Mouse (Mus musculus): ENCODE data around the gene 4930539E08Rik. TPM values are rescaled to one million over a fixed set of nuclear protein-coding genes. Genes with fewer than 3 reads are reported as not detected.

4930539E08Rik gene
- total RNA-seq, 1 experiment from 2014 or later: 2.8 TPM

DNA sequence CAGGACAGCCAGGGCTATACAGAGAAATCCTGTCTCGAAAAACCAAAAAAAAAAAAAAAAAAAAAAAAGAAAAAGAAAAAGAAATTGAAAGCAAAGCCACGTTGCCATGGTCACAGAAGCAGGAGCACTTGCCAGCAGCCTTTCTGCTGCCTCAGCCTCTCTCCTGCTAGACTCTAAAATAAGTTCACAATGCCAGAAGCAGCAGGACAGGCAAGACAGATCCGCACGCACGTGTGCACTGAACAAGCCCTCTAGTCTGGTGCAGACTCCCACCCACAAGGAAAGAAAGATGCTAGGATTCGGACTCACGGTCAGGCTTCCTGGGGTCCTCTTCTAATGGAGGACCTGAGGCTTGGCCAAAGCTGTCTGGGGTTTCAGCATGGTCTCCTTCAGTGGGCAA lies 7.2 kb downstream of the 4930539E08Rik start:
- ATAC-seq (replicated peaks in 1 of 2; ENCODE audit: insufficient read depth in 1 of 2, low FRiP score in 2 of 2, low TSS enrichment in 1 of 2, low read depth in 1 of 2, poor library complexity in 2 of 2, severe bottlenecking in 2 of 2): no peak

- ATAC-seq (replicated peaks in 1 of 2; ENCODE audit: insufficient read depth in 1 of 2, low FRiP score in 2 of 2, low TSS enrichment in 1 of 2, low read depth in 1 of 2, poor library complexity in 2 of 2, severe bottlenecking in 2 of 2): no peak
Observed at GRCm38 (mm10) chr17:28905377-28905916, 9.7 kb downstream of the 4930539E08Rik start.

DNA sequence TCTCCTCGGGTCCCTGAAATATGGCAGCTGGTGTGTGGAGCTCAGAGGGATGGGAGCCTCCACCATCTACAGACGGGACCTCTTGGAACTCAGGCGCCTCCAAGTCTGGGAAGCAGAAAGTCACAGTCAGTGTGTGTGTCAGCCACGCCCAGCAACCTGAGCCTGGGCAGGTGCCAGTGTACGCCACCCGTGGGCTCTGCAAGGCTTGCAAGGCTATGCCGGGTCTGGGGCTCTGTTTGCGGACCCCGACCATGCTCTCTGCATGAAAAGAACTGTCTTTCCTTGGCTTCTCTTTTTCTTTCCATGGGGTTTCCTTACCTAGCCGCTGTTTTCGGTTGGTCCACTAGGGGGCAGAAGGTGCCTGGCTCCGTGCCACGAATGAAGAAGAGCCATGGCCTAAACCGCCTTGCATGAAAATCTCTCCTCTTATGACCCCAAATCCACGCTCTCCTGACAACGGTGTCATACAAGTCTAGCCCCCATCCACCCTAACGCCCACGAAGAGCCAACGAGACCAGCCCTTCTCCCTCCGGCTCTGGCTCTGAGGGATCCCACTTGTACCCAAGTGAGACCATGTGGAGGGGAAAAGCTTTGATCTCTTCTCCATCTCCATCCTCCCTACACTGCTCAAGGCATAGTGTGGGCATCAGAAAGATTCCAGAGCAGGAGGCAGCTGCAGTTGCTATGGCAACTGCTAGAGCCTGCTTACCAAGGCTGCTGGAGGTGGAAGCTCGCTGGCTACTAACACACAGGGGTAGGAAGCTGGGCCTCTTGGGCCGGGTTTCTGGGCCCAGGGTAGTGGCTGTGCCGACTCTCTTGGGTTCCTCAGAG lies 10.4 kb downstream of the 4930539E08Rik start:
- peak in 1 of 2 experiments; percentile 25; a peak in 1 of 4 replicates for ATAC-seq (replicated peaks in 1 of 2; ENCODE audit: insufficient read depth in 1 of 2, low FRiP score in 2 of 2, low TSS enrichment in 1 of 2, low read depth in 1 of 2, poor library complexity in 2 of 2, severe bottlenecking in 2 of 2)

DNA sequence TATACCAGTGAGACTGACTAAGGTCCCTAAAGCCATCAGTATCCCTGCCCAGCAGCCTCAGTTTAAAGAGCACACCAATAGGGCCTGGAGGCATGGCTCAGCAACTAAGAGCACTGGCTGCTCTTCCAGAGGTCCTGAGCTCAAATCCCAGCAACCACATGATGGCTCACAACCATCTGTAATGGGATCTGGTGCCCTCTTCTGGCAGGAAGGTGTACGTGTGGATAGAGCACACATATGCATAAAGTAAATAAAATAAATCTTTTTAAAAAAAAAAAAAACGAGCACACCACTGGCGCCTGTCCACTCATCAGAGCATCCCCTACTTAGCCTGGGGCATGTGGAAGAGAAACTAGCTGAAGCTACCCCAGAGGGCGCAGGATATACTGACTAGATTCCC lies 13.6 kb downstream of the 4930539E08Rik start:
- no peak for ATAC-seq (replicated peaks in 1 of 2; ENCODE audit: insufficient read depth in 1 of 2, low FRiP score in 2 of 2, low TSS enrichment in 1 of 2, low read depth in 1 of 2, poor library complexity in 2 of 2, severe bottlenecking in 2 of 2)

GRCm38 (mm10) chr17:28899427-28899826 lies 15.7 kb downstream of the 4930539E08Rik start:
- ATAC-seq (replicated peaks in 1 of 2; ENCODE audit: insufficient read depth in 1 of 2, low FRiP score in 2 of 2, low TSS enrichment in 1 of 2, low read depth in 1 of 2, poor library complexity in 2 of 2, severe bottlenecking in 2 of 2): no peak

GRCm38 (mm10) chr17:28898249-28898648 lies 16.9 kb downstream of the 4930539E08Rik start:
- ATAC-seq (replicated peaks in 1 of 2; ENCODE audit: insufficient read depth in 1 of 2, low FRiP score in 2 of 2, low TSS enrichment in 1 of 2, low read depth in 1 of 2, poor library complexity in 2 of 2, severe bottlenecking in 2 of 2): no peak

- ATAC-seq (replicated peaks in 1 of 2; ENCODE audit: insufficient read depth in 1 of 2, low FRiP score in 2 of 2, low TSS enrichment in 1 of 2, low read depth in 1 of 2, poor library complexity in 2 of 2, severe bottlenecking in 2 of 2): no peak
Observed at GRCm38 (mm10) chr17:28897817-28898216, 17.3 kb downstream of the 4930539E08Rik start.

GRCm38 (mm10) chr17:28896095-28896780 lies 18.9 kb downstream of the 4930539E08Rik start:
- ATAC-seq (replicated peaks in 1 of 2; ENCODE audit: insufficient read depth in 1 of 2, low FRiP score in 2 of 2, low TSS enrichment in 1 of 2, low read depth in 1 of 2, poor library complexity in 2 of 2, severe bottlenecking in 2 of 2): no peak

DNA sequence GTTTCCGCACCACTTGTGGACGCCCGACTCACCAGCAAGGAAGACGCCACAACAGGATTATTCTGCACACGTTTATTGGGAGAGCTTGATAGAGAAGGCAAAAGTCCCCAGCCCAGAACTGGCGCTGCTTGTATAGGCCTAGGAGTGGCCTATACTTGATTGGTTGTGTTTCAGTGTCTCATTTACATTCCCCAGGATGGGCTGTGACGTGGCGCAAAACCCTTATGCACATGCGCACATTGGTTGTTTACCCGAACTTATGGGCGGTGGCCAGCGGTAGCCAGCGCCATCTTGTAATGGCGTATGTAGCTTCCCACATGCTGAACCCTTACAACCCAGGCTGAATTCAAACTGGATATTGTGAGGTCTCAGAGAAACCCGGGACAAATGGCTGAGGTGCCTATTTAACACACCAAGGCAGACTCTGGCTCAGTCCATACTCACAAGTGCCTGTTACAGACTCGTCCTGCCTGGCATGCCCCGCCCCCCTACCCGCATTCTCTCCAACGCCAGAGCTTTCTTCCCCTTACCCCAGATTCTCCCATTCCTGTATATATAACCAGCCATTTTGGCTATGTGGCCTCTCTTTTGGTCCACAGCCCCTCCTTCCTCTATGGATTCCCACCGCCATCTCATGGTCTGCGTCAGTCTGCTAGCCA lies 19.8 kb downstream of the 4930539E08Rik start:
- ATAC-seq (replicated peaks in 1 of 2; ENCODE audit: insufficient read depth in 1 of 2, low FRiP score in 2 of 2, low TSS enrichment in 1 of 2, low read depth in 1 of 2, poor library complexity in 2 of 2, severe bottlenecking in 2 of 2): no peak

DNA sequence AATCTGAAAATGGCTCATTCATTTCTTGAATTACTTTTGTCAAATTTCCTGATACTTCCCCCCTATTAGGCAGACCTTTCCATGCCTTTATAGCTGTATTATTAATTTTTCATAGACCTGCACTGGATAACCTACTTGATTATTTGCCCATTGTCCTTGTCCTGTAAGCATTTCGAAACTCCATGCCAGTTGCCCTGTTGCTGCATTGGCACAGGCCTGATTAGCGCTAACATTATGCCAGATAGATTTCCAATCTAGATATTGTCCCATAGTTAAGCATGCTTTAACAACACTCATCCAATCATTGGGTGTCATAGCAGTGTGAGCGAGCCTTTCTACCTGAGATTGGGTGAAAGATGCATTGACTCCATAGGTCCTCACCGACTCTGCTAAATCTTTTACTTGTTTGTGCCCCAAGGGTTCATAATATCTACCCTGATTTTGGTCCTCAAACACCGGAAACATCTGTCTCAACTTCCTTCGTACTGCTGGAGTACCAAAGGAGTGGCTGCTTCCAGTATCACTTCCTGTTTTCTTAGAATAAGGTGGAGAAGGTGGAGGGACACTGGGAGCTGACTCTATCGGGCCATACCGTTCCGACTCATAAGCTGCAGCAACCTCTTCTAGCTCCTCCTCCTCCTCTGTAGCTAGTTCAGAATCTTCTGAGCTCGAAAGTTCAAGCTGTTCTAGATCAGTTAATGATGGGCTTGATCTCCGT lies 20.9 kb downstream of the 4930539E08Rik start:
- ATAC-seq (replicated peaks in 1 of 2; ENCODE audit: insufficient read depth in 1 of 2, low FRiP score in 2 of 2, low TSS enrichment in 1 of 2, low read depth in 1 of 2, poor library complexity in 2 of 2, severe bottlenecking in 2 of 2): peak; percentile 92 to 96

DNA sequence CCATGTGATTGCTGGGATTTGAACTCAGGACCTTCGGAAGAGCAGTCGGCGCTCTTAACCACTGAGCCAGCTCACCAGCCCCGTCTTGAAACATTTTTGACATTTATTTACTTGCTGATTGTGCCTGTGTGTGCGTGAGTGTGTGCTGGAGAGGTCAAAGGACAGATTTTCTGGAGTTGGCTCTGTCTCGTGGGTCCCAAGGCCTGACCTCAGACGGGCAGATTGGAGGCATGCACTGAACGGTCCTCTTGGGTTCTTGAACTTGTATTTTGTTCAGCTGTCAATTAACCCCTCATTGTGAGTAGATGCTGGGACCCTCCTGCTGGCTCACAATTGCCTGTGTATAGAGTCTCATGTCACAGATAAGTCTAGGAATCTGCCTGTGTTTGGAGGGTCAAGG lies 28.9 kb downstream of the 4930539E08Rik start:
- ATAC-seq (replicated peaks in 1 of 2; ENCODE audit: insufficient read depth in 1 of 2, low FRiP score in 2 of 2, low TSS enrichment in 1 of 2, low read depth in 1 of 2, poor library complexity in 2 of 2, severe bottlenecking in 2 of 2): no peak

- ATAC-seq (replicated peaks in 1 of 2; ENCODE audit: insufficient read depth in 1 of 2, low FRiP score in 2 of 2, low TSS enrichment in 1 of 2, low read depth in 1 of 2, poor library complexity in 2 of 2, severe bottlenecking in 2 of 2): no peak
Observed at GRCm38 (mm10) chr17:28885231-28885630, 29.9 kb downstream of the 4930539E08Rik start.

- ATAC-seq (replicated peaks in 1 of 2; ENCODE audit: insufficient read depth in 1 of 2, low FRiP score in 2 of 2, low TSS enrichment in 1 of 2, low read depth in 1 of 2, poor library complexity in 2 of 2, severe bottlenecking in 2 of 2): no peak
Observed at GRCm38 (mm10) chr17:28883941-28884516, 31.1 kb downstream of the 4930539E08Rik start.

GRCm38 (mm10) chr17:28882810-28883209 lies 32.3 kb downstream of the 4930539E08Rik start:
- ATAC-seq (replicated peaks in 1 of 2; ENCODE audit: insufficient read depth in 1 of 2, low FRiP score in 2 of 2, low TSS enrichment in 1 of 2, low read depth in 1 of 2, poor library complexity in 2 of 2, severe bottlenecking in 2 of 2): no peak

DNA sequence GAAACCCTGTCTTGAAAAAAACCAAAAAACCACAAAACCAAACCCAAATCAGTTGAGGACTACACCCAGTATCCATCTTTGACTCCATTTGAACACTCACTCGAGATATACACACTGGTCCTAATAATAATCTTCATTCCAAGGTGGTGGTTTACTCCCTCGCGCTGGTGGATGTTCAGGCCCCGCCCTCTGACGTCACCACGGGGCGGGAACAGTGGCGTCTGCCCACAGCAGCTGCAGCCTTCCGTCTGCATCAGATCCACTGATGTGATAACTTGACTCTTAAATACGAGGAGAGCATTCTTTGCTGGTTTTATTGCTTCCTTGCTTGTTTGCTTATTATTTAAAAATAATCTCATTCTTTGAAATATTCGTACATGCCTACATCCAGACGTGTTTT lies 32.8 kb downstream of the 4930539E08Rik start:
- peak; percentile 81 to 83 for ATAC-seq (replicated peaks in 1 of 2; ENCODE audit: insufficient read depth in 1 of 2, low FRiP score in 2 of 2, low TSS enrichment in 1 of 2, low read depth in 1 of 2, poor library complexity in 2 of 2, severe bottlenecking in 2 of 2)

GRCm38 (mm10) chr17:28879931-28880391 lies 35.2 kb downstream of the 4930539E08Rik start:
- peak in 1 of 2 experiments; percentile 58; a peak in 2 of 4 replicates for ATAC-seq (replicated peaks in 1 of 2; ENCODE audit: insufficient read depth in 1 of 2, low FRiP score in 2 of 2, low TSS enrichment in 1 of 2, low read depth in 1 of 2, poor library complexity in 2 of 2, severe bottlenecking in 2 of 2)

GRCm38 (mm10) chr17:28876821-28877220 lies 38.3 kb downstream of the 4930539E08Rik start:
- ATAC-seq (replicated peaks in 1 of 2; ENCODE audit: insufficient read depth in 1 of 2, low FRiP score in 2 of 2, low TSS enrichment in 1 of 2, low read depth in 1 of 2, poor library complexity in 2 of 2, severe bottlenecking in 2 of 2): peak; percentile 25 to 55; a peak in 2 of 4 replicates

All from hematopoietic stem cell, adult 5-6 weeks (primary cell).